Mouse (Mus musculus) v-Abl transformed pro-B cells (cell line): Measurements from ENCODE around the gene Gm5773.
"Not testable (repeated sequence)": the region's sequence is repeated elsewhere in the genome, so short reads cannot be mapped to it uniquely, and the experiment has no call there.

Experiments used
- in situ Hi-C, 2 experiments: fragments of 400-800 bp; cut with MboI; formaldehyde crosslinking; loops; one replicate each; pipeline ENCODE4 v1.15.1; 2025; ENCODE audit not compliant: unreplicated experiment in 2 of 2

Gm5773 gene

DNA sequence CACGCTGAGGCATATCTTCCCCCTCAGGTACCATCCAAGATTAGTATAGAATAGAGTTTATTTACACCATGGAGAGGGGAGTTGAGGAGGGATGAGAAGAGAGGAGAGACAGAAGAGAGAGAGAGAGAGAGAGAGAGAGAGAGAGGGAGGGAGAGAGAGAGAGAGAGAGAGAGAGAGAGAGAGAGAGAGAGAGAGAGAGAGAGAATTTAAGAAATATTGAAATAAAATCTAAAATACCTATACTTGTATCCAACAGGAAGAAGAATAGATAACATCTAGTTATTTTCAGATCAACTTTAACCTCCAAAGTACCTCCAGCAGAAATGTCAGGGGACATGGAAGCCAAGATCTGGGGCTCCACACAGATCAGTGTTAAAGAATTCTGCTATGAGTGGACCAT is at the start of gene Gm5773:
TSS of gene Gm5773 (plus strand) at position 301 of the 400 bp plus-strand sequence.
- in situ Hi-C loops: not testable (repeated sequence)

DNA sequence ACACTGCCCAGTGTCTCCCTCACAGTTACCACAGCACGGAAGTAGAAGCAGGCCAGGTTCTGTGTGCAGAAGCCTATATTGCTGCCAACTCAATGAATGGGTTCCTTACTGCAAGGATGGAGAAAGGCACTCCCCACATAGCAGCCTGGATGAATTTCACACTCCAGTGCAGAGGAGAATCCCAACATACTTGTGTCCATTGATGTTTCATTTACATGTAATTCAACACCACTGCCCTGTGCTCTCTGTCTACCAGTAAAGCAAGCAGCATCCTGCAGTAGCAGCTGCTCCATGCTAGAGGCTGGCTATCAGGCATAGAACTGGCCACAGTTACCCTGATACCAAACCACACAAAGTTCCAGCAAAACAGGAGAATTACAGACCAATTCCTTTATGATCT is 27.3 kb upstream of the Gm5773 start:
- in situ Hi-C loops: not testable (repeated sequence)

DNA sequence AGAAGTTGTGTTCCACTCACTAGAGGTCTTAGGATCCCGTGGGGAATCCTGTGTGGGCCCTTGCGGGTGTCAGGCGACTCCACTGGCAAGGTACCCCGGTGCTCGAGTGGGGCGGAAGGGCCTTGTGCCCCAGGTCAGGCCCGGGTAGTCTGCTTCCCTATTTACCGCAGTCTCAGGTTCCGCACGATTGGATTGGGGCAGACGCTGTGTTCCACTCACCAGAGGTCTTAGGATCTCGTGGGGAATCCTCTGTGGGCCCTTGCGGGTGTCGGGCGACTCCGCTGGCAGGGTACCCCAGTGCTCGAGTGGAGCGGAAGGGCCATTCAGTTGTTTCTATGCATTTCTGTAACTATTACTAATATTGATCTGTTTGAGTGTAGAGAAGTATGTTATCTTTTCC is 18.8 kb upstream of the Gm5773 start:
- in situ Hi-C loops: not testable (repeated sequence)

DNA sequence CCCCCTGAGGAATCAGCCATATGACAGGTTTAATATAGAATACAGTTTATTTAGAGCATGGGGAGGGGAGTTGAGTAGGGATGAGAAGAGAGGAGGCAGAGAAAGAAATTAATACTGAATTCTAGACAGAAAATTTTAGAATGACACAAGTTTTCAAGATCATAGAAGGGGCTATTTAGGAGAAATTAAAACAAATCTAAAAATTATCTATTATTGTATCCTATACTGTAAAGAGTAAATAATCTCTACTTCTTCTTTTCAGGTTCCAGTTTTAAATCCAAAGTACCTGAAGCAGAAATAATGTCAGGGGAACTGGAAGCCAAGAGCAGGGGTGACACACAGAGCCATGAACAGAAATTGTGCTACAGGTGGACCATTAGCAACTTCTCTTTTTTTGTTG is 23.3 kb downstream of the Gm5773 start, which contains the start of gene Tdpoz4:
TSS of gene Tdpoz4 (plus strand) at position 301 of the 400 bp plus-strand sequence.
- in situ Hi-C loops: not testable (repeated sequence)

DNA sequence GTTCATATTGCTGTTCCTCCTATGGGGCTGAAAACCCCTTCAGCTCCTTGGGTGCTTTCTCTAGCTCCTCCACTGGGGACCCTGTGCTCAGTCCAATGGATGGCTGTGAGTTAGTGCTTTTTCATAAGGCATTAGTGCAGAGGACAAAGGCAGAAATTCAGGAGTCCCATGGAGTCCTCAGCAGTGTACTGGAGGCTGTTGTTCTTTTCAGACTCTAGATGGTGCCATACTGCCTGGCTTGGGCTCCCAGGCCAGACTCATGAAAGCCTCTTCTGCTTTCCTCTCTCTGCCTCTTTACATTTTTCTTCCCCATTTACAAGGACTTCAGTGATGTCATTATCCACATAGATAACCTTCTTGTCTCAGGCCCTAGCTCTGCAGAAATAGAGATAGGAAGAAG is 40.5 kb downstream of the Gm5773 start:
- in situ Hi-C loops: loop anchor here in 1 of 2 experiments (5.0 kb wide), 1 partner anchor 201 kb away; no protein-coding TSS in a partner anchor
